Mouse (Mus musculus): ENCODE results near the gene Gm21680.
"Not testable (repeated sequence)": the region's sequence is repeated elsewhere in the genome, so short reads cannot be mapped to it uniquely, and the experiment has no call there.

DNA sequence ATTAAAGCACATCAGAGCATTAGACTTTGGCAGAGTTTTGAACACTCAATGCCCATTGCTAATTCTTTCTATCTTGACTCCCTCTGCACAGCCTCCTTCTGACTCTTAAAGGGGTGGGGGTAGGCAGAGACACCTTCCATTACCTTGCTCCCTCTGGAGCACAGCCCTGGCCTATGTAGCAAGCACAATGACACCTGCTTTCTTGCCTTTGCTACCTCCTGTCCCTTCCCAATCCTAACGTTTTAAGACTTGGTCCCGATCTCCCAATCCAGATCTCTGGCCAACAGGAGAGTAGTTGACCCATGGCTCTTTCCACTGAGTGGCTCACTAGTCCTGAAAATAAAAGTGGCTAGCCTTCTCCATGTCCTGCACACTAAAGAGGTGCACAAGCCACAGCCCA, 27.1 kb downstream of the Gm21680 start:
- not testable (repeated sequence) for TF ChIP-seq POLR2A (IDR thresholded peaks at IDR 0.05; ENCODE audit: borderline replicate concordance, extremely low read depth, low read depth, low read length); CTCF (IDR thresholded peaks at IDR 0.05; ENCODE audit: insufficient read depth, low read length)

Data from lung, adult 2 months (tissue).